Mouse (Mus musculus) erythroblast, adult 5-6 weeks (primary cell): ENCODE results near the gene Ifitm2. TPM values are rescaled to one million over a fixed set of nuclear protein-coding genes. Genes with fewer than 3 reads are reported as not detected.

ENCODE experiments used
- ATAC-seq: replicated peaks from 2 replicates; pipeline ENCODE4 v1.8.0; 2016; ENCODE audit warnings: moderate number of reproducible peaks, mild to moderate bottlenecking, moderate TSS enrichment, inconsistent platforms; ENCODE audit not compliant: poor library complexity, low FRiP score, severe bottlenecking
- total RNA-seq, 2 experiments: library from RNA; stranded (forward) in 1 of 2; stranded (reverse) in 1 of 2; fragments of 150-400 nt in 1 of 2; fragments of 200-764, 138-1000 nt in 1 of 2; gene quantifications; 2 replicates each; pipeline versions ENCODE4 v1.2.3 to v1.2.4; 2015 to 2017; ENCODE audit warnings: low replicate concordance in 2 of 2

Ifitm2 gene
- total RNA-seq, 2 experiments from 2014 or later: 41.4 to 133 TPM

- ATAC-seq: no peak
Observed at GRCm38 (mm10) chr7:140914031-140914690, 41.6 kb downstream of the Ifitm2 start.

DNA sequence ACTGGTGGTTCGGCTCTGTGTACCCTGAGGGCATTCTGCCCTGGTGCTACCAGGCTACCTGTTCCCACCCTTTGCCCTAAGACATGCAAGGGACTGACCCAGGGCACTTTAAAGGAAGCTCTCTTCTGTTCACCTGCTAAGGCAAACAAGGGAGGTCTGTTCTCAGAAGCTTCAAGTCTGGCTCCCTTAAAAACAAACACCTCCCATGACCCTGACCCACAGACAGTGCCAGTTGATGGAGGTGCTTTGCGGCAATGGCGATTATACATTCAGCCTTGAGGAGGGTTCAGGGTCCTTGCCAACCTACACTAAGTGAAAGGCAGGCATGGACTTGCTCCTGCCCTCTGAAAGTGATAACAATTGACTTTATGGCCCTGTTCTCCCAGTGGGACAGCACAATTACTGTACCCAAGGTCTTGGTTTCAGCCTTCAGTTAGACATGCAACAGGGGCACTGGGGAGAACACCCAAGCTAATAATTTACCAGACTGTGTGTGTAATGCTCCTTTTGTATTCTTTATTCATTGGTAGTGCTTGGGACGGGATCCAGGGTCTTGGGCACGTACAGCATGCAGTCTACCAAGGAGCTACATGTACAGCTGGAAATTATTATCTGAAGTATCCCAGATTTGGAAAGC lies 42.8 kb downstream of the Ifitm2 start:
- ATAC-seq: no peak

GRCm38 (mm10) chr7:140912293-140912692 lies 43.5 kb downstream of the Ifitm2 start:
- no peak for ATAC-seq

DNA sequence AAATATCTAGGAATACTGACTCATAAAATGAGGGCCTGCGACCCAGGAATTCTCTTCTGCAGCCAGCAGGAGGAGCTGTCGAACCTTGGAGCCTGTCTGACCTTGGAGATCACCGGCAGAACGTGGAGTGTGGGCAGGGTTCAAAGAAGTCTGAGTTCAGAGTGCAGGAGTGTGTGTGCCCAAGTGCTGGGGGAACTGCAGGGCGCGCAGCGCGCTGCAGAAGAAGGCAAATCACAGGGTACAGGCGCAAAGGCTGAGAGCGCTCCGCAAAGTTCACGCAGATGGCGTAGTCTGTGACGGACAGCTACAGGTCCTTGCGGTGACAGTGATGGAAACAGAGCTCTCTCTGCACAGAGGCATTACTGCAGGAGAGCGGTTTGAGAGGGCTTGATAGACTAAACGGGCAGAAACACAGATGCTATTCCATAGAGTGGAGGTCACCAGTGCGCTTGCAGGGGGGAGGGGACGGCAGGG lies 47.1 kb downstream of the Ifitm2 start:
- ATAC-seq: peak; percentile 82

DNA sequence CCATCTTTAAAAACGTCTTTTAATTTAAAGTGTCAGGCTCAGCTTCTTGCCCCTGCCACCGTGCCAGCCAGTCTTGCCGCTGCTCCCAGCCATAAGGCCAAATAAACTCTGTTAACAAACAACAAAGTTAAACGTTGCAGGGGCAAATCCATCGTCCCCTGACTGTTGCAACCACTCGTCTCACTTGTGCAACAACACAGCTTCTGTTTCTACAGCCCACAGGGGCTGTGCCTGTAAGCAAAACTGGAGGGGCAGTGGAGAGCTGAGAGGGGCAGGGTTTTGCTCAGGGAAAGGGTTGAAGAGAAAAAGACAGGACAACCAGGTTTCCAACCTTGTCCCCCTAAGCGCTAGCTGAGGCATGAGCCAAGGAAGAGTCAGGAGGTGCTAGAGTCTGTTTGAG lies 47.6 kb downstream of the Ifitm2 start:
- no peak for ATAC-seq

DNA sequence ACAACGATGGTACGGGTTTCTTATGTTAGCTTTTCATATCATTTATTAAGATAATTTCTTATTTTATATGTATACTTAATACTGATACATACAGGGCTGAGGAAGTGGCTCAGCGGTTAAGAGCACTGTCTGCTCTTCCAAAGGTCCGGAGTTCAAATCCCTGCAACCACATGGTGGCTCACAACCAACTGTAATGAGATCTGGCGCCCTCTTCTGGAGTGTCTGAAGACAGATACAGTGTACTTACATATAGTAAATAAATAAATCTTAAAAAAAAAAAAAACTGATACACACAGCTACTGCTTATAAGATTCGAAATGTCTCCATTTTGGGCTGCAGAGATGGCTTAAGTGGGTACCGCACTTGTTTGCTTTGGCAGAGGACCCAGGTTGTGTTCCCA lies 48.1 kb downstream of the Ifitm2 start:
- no peak for ATAC-seq

DNA sequence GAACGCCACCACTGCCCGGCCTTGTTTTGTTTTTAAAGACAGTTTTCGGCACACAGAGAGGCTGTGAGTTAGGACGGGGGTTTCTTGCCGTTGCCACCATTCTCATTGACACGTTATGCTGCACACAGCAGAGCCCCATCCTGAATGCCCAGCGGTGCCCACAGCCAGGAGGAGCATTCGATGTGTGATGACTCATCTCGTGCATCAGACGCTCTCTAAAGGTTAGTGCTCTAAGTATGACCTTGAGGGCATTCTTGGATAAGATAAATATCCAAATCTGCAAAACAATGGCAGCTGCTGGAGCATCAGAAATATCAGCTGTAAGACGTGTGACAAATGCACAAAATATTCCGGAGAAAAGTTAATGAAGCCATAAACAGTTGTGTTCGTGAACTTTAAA lies 48.7 kb downstream of the Ifitm2 start:
- ATAC-seq: no peak

- no peak for ATAC-seq
Observed at GRCm38 (mm10) chr7:140905642-140906081, 50.1 kb downstream of the Ifitm2 start.

Other genes with a start within 250 kb of the Ifitm2 start
- not detected in 2 replicates for gene Cyp2e1, start 192.2 kb downstream of the Ifitm2 start, total RNA-seq (2015; ENCODE audit: low replicate concordance)
- not detected in 2 replicates for gene Cyp2e1, start 192.2 kb downstream of the Ifitm2 start, total RNA-seq (2017; ENCODE audit: low replicate concordance)
- gene Syce1, start 168.1 kb downstream of the Ifitm2 start, total RNA-seq (2015; ENCODE audit: low replicate concordance): not detected in 2 replicates
- gene Syce1, start 168.1 kb downstream of the Ifitm2 start, total RNA-seq (2017; ENCODE audit: low replicate concordance): 0.60 TPM in 1 of 2 replicates, not detected in the other
- not detected in 2 replicates for gene Zfp941, start 133.8 kb downstream of the Ifitm2 start, total RNA-seq (2015; ENCODE audit: low replicate concordance)
- 0.28 and 0.51 TPM in 2 replicates for gene Zfp941, start 133.8 kb downstream of the Ifitm2 start, total RNA-seq (2017; ENCODE audit: low replicate concordance)
- gene Urah, start 121.0 kb downstream of the Ifitm2 start, total RNA-seq (2015; ENCODE audit: low replicate concordance): not detected in 2 replicates
- not detected in 2 replicates for gene Urah, start 121.0 kb downstream of the Ifitm2 start, total RNA-seq (2017; ENCODE audit: low replicate concordance)
- not detected in 2 replicates for gene Scgb1c1, start 110.4 kb downstream of the Ifitm2 start, total RNA-seq (2015; ENCODE audit: low replicate concordance)
- gene Scgb1c1, start 110.4 kb downstream of the Ifitm2 start, total RNA-seq (2017; ENCODE audit: low replicate concordance): not detected in 2 replicates
- gene Odf3, start 108.2 kb downstream of the Ifitm2 start, total RNA-seq (2015; ENCODE audit: low replicate concordance): not detected in 2 replicates
- not detected in 2 replicates for gene Odf3, start 108.2 kb downstream of the Ifitm2 start, total RNA-seq (2017; ENCODE audit: low replicate concordance)
- not detected in 2 replicates for gene Gm45785, start 99.7 kb downstream of the Ifitm2 start, total RNA-seq (2015; ENCODE audit: low replicate concordance)
- gene Gm45785, start 99.7 kb downstream of the Ifitm2 start, total RNA-seq (2017; ENCODE audit: low replicate concordance): not detected in 2 replicates
- 9.2 and 16.3 TPM in 2 replicates for gene Ric8a, start 99.0 kb downstream of the Ifitm2 start, total RNA-seq (2015; ENCODE audit: low replicate concordance)
- 9.2 and 9.8 TPM in 2 replicates for gene Ric8a, start 99.0 kb downstream of the Ifitm2 start, total RNA-seq (2017; ENCODE audit: low replicate concordance)
- 10.4 and 14.8 TPM in 2 replicates for gene Bet1l, start 98.4 kb downstream of the Ifitm2 start, total RNA-seq (2015; ENCODE audit: low replicate concordance)
- gene Bet1l, start 98.4 kb downstream of the Ifitm2 start, total RNA-seq (2017; ENCODE audit: low replicate concordance): 17.3 and 19.5 TPM in 2 replicates
- 13.1 and 37.0 TPM in 2 replicates for gene Psmd13, start 74.0 kb downstream of the Ifitm2 start, total RNA-seq (2015; ENCODE audit: low replicate concordance)
- 56.0 and 77.4 TPM in 2 replicates for gene Psmd13, start 74.0 kb downstream of the Ifitm2 start, total RNA-seq (2017; ENCODE audit: low replicate concordance)
- 1.9 and 12.1 TPM in 2 replicates for gene Sirt3, start 73.7 kb downstream of the Ifitm2 start, total RNA-seq (2015; ENCODE audit: low replicate concordance)
- gene Sirt3, start 73.7 kb downstream of the Ifitm2 start, total RNA-seq (2017; ENCODE audit: low replicate concordance): 1.4 and 2.1 TPM in 2 replicates
- not detected in 2 replicates for gene Cox8b, start 55.5 kb downstream of the Ifitm2 start, total RNA-seq (2015; ENCODE audit: low replicate concordance)
- not detected in 2 replicates for gene Cox8b, start 55.5 kb downstream of the Ifitm2 start, total RNA-seq (2017; ENCODE audit: low replicate concordance)
- gene Nlrp6, start 35.1 kb downstream of the Ifitm2 start, total RNA-seq (2015; ENCODE audit: low replicate concordance): not detected in 2 replicates
- gene Nlrp6, start 35.1 kb downstream of the Ifitm2 start, total RNA-seq (2017; ENCODE audit: low replicate concordance): not detected in 2 replicates
- 0.38 and 3.8 TPM in 2 replicates for gene Pgghg, start 14.6 kb downstream of the Ifitm2 start, total RNA-seq (2015; ENCODE audit: low replicate concordance)
- gene Pgghg, start 14.6 kb downstream of the Ifitm2 start, total RNA-seq (2017; ENCODE audit: low replicate concordance): 1.5 and 3.3 TPM in 2 replicates
- gene Ifitm5, start 5.7 kb downstream of the Ifitm2 start, total RNA-seq (2015; ENCODE audit: low replicate concordance): not detected in 2 replicates
- gene Ifitm5, start 5.7 kb downstream of the Ifitm2 start, total RNA-seq (2017; ENCODE audit: low replicate concordance): 1.5 TPM in 1 of 2 replicates, not detected in the other
- gene Gm45717, start 50 bp downstream of the Ifitm2 start, total RNA-seq (2015; ENCODE audit: low replicate concordance): not detected in 2 replicates
- gene Gm45717, start 50 bp downstream of the Ifitm2 start, total RNA-seq (2017; ENCODE audit: low replicate concordance): not detected in 2 replicates
- gene Ifitm1, start 11.2 kb upstream of the Ifitm2 start, total RNA-seq (2015; ENCODE audit: low replicate concordance): 31.8 and 47.3 TPM in 2 replicates
- 0.70 and 11.8 TPM in 2 replicates for gene Ifitm1, start 11.2 kb upstream of the Ifitm2 start, total RNA-seq (2017; ENCODE audit: low replicate concordance)
- 186 and 267 TPM in 2 replicates for gene Ifitm3, start 54.8 kb upstream of the Ifitm2 start, total RNA-seq (2015; ENCODE audit: low replicate concordance)
- 78.8 and 112 TPM in 2 replicates for gene Ifitm3, start 54.8 kb upstream of the Ifitm2 start, total RNA-seq (2017; ENCODE audit: low replicate concordance)
- 336 and 380 TPM in 2 replicates for gene Ifitm6, start 61.9 kb upstream of the Ifitm2 start, total RNA-seq (2015; ENCODE audit: low replicate concordance)
- 99.4 and 179 TPM in 2 replicates for gene Ifitm6, start 61.9 kb upstream of the Ifitm2 start, total RNA-seq (2017; ENCODE audit: low replicate concordance)
- gene Gm17387, start 73.1 kb upstream of the Ifitm2 start, total RNA-seq (2015; ENCODE audit: low replicate concordance): not detected in 2 replicates
- not detected in 2 replicates for gene Gm17387, start 73.1 kb upstream of the Ifitm2 start, total RNA-seq (2017; ENCODE audit: low replicate concordance)
- gene B4galnt4, start 105.1 kb upstream of the Ifitm2 start, total RNA-seq (2015; ENCODE audit: low replicate concordance): 0.84 TPM in 1 of 2 replicates, not detected in the other
- gene B4galnt4, start 105.1 kb upstream of the Ifitm2 start, total RNA-seq (2017; ENCODE audit: low replicate concordance): not detected in 2 replicates
- not detected in 2 replicates for gene Pkp3, start 122.2 kb upstream of the Ifitm2 start, total RNA-seq (2015; ENCODE audit: low replicate concordance)
- gene Pkp3, start 122.2 kb upstream of the Ifitm2 start, total RNA-seq (2017; ENCODE audit: low replicate concordance): not detected in 2 replicates
- gene Sigirr, start 144.6 kb upstream of the Ifitm2 start, total RNA-seq (2015; ENCODE audit: low replicate concordance): 4.2 TPM in 1 of 2 replicates, not detected in the other
- 2.8 and 4.4 TPM in 2 replicates for gene Sigirr, start 144.6 kb upstream of the Ifitm2 start, total RNA-seq (2017; ENCODE audit: low replicate concordance)
- gene Ano9, start 161.8 kb upstream of the Ifitm2 start, total RNA-seq (2015; ENCODE audit: low replicate concordance): not detected in 2 replicates
- not detected in 2 replicates for gene Ano9, start 161.8 kb upstream of the Ifitm2 start, total RNA-seq (2017; ENCODE audit: low replicate concordance)
- gene Ptdss2, start 166.4 kb upstream of the Ifitm2 start, total RNA-seq (2015; ENCODE audit: low replicate concordance): 123 and 158 TPM in 2 replicates
- gene Ptdss2, start 166.4 kb upstream of the Ifitm2 start, total RNA-seq (2017; ENCODE audit: low replicate concordance): 153 and 164 TPM in 2 replicates
- gene Rnh1, start 216.9 kb upstream of the Ifitm2 start, total RNA-seq (2015; ENCODE audit: low replicate concordance): 11.9 and 13.8 TPM in 2 replicates
- 15.1 and 15.7 TPM in 2 replicates for gene Rnh1, start 216.9 kb upstream of the Ifitm2 start, total RNA-seq (2017; ENCODE audit: low replicate concordance)
- gene Hras, start 238.0 kb upstream of the Ifitm2 start, total RNA-seq (2015; ENCODE audit: low replicate concordance): 3.8 and 24.9 TPM in 2 replicates
- gene Hras, start 238.0 kb upstream of the Ifitm2 start, total RNA-seq (2017; ENCODE audit: low replicate concordance): 11.4 and 20.8 TPM in 2 replicates
- gene Lrrc56, start 238.2 kb upstream of the Ifitm2 start, total RNA-seq (2015; ENCODE audit: low replicate concordance): 2.1 TPM in 1 of 2 replicates, not detected in the other
- 0.94 and 1.8 TPM in 2 replicates for gene Lrrc56, start 238.2 kb upstream of the Ifitm2 start, total RNA-seq (2017; ENCODE audit: low replicate concordance)